Mouse (Mus musculus) heart, postnatal 10 days (tissue): ENCODE results near the gene Xpnpep3. TPM values are rescaled to one million over a fixed set of nuclear protein-coding genes. Genes with fewer than 3 reads are reported as not detected.
A peak's percentile ranks its signal among the peaks of the same experiment; 100 is the strongest.
"Not testable (repeated sequence)": the region's sequence is repeated elsewhere in the genome, so short reads cannot be mapped to it uniquely, and the experiment has no call there.

Experiments
- DNase-seq, 2 experiments: peaks; one replicate each; pipeline ENCODE4 v3.0.0; 2021
- intact Hi-C: fragments of 180-260 bp; cut with DNase I; formaldehyde crosslinking; loops from one replicate; pipeline ENCODE4 v1.15.1; 2025
- total RNA-seq, 2 experiments: library from RNA; stranded (reverse); gene quantifications; 2 replicates each; pipeline ENCODE4 v1.2.3; 2021

Xpnpep3 gene
- total RNA-seq, 2 experiments from 2014 or later, result 12.7 to 13.9 TPM

DNA sequence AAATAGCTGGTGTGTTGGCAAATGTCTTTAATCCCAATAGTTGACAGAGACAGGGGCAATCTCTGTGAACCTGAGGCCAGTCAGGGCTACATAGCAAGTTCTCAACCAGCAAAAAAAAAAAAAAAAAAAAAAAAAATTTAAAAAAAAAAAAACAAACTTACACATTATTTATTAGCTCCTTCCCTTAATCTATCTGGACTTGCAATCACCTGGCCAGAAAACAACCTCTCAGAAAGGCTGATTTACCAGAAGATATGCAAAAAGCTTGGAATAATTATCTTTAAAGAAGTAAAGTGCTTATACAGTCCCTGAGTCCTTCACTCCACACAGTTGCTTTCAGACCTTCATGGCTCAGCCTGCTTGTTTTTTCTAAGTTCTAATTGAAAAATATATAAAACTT lies 1.7 kb upstream of the Xpnpep3 start:
- DNase-seq, result no peak
- intact Hi-C loops, result no loop called here

DNA sequence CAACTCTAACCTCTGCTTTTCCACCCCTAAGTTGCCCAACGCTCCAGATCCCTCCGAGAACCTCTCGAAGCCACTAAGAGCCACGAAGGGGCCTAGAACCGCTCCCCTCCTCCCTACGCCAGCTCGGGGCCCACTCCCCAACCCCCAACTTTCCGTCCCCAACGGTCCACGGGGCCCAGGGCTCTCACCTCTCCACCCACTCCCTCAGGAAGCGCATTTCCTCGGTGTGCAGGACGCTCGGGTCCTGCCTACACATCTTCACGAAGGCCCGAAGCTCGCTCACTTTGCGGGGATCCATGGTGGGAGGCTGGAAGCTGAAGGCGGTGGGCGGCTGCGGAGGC lies 671 bp upstream of the Xpnpep3 start:
- DNase-seq, result no peak
- intact Hi-C loops, result no loop called here

DNA sequence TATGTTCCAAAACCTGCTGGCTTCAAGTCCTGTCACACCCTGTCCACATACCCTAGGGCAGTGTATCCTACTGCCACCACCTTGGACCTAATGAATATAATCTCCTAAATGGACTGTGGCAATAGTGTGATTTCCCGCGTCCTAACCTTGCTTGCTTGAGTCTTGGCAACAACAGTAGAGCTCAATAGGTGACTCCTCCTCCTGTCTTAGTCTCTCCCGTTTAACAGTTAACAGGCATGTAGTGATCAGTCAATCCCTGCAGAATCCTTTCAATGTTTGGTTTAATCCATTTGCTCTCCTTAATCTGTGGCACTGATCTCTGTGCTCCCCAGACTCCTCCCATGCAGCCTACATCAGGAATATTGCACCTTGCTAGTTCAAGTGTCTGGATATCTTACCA lies 5.1 kb downstream of the Xpnpep3 start:
- no peak for DNase-seq
- intact Hi-C loops, result no loop called here

DNA sequence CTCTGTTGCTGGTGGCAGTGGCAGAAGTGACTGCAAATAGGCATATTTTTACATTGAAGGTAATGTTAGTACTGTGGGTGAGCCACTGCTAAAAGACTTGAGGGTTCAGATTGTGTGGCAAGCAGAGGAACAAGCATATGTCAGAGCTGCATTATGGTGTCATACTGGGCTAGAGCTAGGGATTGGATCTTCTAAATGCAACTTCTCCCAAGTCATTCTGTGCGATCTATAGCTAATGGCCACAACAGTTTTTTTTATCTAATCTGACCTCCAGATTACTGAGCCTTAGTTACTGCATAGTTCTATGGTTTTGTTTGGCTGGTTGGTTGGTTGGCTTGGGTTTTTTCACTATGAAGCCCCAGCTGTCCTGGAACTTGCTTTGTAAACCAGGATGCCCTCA lies 8.3 kb downstream of the Xpnpep3 start, which contains the start of gene Dnajb7:
Dnajb7 (minus strand) TSS at position 101 of the 400 bp plus-strand sequence.
- no peak for DNase-seq
- intact Hi-C loops, result no loop called here

DNA sequence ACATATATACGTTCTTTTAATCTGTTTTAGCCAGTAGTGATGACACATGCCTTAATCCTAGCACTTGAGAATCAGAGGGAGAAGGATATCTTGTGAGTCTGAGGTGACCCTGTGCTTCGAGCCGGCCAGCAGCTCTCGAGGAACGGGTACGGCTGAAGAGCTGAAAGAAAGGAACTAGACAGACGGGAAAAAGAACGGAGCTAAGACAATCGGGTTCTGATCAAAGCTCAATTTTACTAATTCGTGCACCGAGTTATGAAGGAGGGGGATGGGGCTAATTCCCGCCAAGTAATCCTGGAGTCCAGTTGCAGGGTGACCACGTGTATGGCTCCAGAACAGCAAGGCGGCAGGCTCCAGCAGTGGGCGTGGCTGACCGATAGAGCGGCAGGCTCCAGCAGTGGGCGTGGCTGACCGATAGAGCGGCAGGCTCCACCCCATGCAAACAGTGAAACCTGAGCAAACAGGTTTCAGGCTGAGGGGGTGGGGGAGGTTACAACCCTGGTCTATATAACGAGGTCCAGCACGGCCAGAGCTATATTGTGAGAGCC lies 16.9 kb downstream of the Xpnpep3 start:
- peak; percentile 67 to 71 for DNase-seq
- intact Hi-C loops, result not testable (repeated sequence)

DNA sequence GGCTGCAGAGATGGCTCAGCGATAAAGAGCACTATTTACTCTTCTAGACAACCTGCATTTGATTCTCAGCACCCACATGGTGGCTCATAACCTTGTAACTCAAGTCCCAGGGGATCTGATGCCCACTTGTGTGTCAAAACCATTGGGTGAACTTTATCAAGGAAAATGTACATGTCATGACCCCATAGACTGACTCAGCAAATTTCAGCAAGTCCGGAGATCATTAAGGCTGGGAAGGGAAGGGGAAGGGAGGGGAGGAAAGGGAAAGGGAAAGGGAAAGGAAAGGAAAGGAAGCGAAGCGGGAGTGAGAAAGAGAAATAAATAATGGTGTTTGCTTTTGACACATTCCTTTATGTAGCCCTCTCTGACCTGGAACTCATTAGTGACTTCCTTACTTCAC lies 18.1 kb downstream of the Xpnpep3 start:
- intact Hi-C loops, result no loop called here
- no peak for DNase-seq

DNA sequence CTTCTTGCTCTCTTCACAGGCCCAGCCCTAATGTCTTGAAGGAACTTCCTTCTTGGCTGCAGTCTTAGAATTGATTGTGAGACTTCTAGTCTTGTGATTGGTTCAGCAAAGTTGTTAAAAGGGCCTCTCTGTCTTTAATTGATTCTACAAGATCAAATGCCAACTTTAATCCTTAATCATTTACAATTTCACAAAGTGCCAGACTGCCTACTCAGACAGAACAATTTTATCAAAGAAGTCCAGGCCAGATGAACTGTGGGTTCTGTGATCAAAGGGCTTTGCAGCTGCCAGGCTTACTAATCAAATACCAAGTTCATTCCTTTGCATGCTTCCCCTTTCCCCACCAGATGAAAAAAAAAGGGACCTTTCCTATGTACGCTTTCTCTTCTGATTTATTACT lies 21.5 kb downstream of the Xpnpep3 start:
- intact Hi-C loops, result no loop called here
- peak in 1 of 2 experiments; percentile 5 for DNase-seq

DNA sequence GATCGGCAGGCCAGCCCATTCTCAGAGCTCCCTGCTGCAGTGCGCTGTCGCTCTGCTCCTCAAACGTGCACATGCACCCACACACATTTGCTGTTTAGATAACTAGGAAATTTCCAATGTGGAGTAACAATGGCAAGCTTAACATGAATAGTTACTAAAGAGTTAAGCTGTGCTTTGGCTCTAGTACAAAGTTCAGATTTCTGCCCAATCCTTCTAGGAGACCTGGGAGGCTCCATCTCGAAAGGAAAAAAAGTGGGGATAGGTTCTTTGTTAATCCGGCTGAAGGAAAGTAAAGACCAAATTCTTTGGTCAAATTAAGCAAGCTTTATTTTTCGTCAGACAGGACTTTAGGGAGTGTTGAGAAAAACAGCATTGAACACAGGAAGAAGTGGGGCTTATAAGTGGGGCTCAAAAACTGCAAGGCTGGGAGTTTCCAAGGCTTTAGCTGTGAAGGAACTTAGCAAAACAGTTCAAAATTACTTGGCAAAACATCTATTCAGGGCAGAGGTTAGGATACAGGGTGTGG lies 22.3 kb downstream of the Xpnpep3 start:
- intact Hi-C loops, result no loop called here
- peak in 1 of 2 experiments; percentile 3 for DNase-seq

DNA sequence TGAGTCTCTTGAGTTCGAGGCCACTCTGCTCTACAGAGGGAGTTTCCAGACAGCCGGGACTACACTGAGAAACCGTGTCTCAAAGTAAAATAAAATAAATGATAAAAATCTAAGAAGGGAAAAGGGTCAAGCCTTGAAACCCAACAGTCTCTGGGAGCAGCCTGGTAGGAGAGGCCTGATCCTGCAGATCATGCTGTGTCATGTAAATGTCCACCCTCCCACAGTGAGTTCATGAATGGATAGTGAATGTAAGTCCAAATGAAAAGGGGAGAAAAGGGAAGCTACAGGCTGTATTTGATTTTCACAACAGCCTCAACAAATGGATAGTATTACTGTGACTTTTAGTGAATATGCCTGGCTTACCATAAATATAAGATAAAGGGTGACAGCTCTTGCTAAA lies 25.4 kb downstream of the Xpnpep3 start:
- intact Hi-C loops, result no loop called here
- DNase-seq, result no peak

DNA sequence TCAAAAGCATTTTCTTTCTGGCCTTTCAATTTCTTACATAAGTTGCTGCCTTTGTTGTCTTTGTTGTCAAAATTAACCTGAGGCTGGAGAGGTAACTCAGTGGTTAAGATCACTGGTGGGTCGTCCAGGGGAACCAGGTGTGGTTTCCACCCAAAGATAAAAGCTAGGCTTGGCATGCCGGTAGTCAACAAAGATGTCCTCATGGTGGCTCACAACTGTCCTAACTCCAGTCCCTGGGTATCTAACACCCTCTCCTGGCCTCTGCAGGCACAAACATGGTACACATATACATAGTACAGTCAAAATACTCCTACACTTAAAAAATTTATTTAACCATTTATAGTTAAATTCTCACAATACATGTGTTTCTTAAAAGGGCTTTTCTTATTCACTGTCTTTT lies 28.0 kb downstream of the Xpnpep3 start:
- intact Hi-C loops, result no loop called here
- no peak for DNase-seq

DNA sequence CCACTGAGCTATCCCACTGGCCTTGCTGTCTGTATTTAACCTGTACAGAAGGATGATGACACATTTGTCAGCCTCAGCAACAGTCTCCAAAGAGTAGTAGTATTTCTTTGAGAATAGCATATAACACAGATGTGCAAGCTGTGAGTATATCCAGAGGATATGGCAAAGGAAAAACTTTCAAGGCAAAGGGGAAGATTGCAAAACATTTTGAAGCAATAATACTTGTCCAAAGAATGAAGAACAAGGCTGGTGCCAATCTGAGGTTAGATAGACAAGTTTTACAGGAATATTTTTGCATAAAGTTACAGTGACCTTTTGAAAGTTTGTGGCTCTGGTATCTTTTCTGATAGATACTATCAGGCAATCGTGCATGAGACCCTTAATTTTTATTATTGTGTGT lies 31.3 kb downstream of the Xpnpep3 start:
- intact Hi-C loops, result no loop called here
- DNase-seq, result no peak

DNA sequence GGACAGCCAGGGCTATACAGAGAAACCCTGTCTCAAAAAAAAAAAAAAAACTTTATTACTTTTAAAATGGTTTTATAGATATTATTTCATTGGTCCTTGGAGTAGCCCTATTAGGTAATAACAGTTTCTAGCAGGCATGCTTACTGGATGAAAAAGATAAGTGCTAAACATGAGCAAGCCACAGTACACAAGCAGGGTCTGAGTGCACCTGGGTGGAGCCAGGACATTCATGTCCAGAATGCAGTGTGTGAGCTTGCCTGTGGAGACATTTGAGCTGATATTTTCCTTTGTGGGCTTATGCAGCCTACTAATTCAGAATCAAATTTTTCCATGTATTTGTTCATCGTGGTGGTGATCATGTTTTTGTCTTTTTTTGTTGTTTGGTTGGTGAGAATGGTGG lies 38.4 kb downstream of the Xpnpep3 start:
- DNase-seq, result no peak
- intact Hi-C loops, result no loop called here

DNA sequence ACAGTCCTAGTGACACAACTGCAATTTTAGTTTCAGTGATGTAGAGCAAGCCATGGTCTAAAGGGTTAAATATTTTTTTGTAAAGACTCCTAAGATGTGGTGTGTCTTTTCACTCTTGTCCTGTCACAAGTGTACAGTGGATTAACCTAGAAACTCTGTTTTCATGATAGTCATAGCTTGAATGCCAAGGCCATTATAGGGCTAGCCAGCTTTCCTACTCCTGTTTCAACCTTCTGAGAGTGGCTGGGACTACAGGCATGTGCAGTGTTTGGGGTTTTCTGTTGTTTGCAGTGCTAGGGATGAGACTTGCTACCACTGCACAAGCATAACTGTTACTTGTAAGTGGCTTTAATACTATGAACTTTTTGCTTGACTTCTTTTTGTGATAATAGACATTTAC lies 39.3 kb downstream of the Xpnpep3 start:
- DNase-seq, result no peak
- intact Hi-C loops, result no loop called here

DNA sequence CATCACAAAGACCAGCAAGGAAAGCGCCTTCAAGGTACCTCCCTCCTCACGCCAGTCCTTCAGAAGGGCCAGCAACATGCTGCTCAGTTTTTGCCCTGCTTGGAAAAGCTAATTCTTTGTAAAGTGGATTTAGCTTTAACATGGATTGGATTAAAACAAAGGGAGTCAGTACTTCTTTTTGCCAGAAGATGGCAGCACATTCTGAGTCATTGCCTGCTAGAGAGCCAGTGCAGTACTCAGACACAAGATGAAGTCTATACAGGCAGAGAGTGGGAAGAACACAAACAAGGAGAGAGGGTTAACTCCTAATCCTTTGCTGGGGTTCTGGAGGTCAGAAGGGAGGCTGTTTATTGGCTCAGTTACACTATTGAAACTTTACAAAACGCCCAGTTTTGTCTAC lies 48.5 kb downstream of the Xpnpep3 start:
- DNase-seq, result peak; percentile 82 to 89
- intact Hi-C loops, result loop anchor here (1.0 to 2.0 kb wide), 2 partner anchors 158 to 222 kb away; no protein-coding TSS in a partner anchor

DNA sequence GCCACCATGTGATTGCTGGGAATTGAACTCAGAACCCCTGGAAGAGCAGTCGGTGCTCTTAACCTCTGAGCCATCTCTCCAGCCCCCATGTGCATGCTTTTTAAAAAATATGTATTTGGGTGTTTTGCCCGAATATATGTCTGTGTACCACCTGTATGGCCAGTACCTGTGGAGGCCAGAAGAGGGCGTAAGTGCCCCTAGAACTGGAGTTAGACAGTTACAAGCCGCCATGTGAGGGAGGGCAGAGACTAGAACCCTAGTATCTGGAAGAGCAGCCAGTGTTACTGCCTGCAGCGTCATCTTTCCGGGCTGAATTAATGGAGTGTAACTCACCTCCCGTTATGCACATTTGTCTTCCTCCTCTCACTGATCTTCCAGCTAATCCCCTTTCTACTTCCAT lies 61.6 kb downstream of the Xpnpep3 start:
- intact Hi-C loops, result no loop called here
- DNase-seq, result no peak

DNA sequence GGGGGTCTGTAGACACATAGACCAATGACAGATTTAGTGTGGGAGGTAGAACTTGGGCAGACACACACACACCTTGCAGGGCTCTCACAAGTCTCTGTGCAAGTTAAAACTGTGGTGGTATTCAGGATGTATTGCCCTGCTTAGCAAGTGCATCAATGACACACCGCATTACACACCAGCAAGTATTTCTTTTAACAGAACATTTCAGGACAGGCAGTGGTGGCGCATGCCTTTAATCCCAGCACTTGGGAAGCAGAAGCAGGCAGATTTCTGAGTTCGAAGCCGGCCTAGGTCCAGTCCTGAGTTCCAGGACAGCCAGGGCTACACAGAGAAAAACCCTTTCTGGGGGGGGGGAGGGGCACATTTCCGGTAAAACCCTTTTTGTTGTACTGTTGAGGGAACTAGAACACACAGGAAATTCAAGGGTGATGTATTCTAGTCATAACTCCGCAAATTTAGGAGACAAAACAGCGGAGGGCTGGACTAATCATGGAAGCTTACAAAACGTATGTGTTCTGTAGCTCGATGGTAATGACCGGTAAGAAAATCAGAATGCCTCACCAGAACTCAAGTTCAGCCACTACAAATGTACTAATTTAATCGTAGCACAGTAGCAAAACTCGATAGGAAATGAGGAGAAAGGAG lies 65.2 kb downstream of the Xpnpep3 start:
- intact Hi-C loops, result no loop called here
- DNase-seq, result no peak

DNA sequence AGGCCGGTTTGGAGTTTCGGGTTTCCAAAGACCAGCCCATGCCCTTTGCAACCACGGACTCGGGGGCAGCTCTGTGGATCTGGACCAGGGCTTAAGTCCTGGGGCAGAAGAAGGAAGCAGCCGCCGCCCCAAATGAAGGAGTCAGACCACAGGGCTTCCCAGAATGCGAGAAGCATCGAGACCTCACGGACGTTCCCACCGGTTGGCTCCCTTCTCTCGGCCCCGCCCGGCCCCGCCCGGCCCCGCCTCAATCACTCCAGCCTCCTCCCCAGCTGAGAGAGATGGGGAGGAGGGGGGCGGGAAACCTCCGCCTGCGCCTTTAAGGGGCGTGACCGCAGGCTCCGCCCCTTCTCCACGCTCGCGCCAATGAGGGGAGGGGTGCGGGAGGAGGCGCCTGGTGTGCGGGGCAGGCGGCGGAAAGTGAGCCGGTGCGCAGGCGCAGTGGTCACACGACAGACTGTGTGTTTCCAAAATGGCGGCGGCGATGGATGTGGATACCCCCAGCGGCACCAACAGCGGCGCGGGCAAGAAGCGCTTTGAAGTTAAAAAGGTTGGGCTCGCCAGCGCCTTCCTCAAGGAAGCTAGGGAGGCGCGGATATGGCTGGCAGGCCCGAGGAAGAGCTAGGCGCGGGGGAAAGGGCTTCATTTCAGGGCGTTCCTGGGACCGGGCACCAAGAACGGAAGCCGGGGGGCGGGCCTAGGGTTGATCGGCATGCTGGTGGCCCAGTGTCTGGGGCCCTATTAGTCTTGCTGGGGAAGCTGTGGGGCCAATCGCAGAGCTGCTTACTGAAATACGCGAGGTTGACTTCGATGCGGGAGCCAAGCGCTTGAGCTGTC lies 66.2 kb downstream of the Xpnpep3 start, which contains the start of gene Rbx1:
Rbx1 (plus strand) TSS at position 396 of the 837 bp plus-strand sequence.
- DNase-seq, result peak; percentile 99
- intact Hi-C loops, result loop anchor here (1.0 kb wide), 1 partner anchor 119 kb away; the partner anchor contains the start of gene Ep300

DNA sequence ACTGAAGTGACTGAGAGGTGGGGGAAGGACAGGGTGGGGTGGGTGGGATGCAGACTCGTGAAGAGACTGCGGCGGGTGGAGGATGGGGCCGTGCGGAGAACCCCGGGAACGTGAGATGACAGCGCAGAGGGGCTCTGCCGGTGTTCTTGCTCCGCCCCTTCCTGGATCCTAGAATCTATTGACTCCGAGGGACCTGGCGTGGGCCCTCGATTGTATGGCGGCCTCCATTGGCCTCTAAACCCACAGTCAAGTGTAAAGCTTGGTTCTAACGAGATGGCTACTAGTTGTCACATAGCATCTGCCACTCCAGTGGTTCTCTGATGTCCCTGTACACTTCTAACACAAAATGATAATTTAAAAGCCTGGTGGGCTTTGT lies 66.8 kb downstream of the Xpnpep3 start:
- DNase-seq, result no peak
- intact Hi-C loops, result loop anchor here (1.0 kb wide), 1 partner anchor 119 kb away; the partner anchor contains the start of gene Ep300

DNA sequence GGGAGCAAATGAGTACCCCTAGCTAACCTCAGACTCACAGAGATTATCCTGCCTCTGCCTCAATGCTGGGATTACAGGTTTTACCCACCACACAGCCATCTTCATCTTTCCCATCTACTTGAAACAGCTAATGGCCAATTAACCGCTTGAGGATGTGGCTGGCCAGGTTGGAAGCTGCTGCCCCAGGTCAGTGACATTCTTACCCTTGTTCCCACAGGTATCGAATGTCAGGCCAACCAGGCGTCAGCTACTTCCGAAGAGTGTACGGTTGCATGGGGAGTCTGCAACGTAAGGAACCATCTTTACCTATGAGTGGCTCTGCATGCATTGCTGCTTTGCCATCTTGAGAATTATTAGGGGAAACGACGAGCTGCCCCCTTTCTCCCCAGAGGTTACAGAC lies 70.8 kb downstream of the Xpnpep3 start:
- intact Hi-C loops, result no loop called here
- DNase-seq, result no peak

DNA sequence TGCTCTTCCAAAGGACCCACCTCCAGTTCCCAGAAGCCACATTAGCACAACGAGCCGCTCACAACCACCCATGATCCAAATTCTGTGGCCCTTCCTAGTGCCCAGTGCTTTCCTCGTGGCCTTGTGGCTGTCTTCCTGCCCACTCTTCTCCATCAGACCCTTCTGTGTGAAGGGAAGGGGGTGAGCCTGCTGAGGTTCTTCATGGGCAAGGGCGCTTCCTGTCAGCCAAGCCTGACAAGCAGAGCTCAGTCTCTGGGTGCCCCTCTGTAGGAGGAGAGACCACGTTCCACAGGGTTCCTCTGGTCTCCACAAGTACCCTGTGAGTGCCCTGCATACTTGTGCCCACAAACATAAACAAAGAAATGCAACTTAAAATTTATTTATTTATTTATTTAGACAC lies 72.3 kb downstream of the Xpnpep3 start:
- intact Hi-C loops, result no loop called here
- no peak for DNase-seq

DNA sequence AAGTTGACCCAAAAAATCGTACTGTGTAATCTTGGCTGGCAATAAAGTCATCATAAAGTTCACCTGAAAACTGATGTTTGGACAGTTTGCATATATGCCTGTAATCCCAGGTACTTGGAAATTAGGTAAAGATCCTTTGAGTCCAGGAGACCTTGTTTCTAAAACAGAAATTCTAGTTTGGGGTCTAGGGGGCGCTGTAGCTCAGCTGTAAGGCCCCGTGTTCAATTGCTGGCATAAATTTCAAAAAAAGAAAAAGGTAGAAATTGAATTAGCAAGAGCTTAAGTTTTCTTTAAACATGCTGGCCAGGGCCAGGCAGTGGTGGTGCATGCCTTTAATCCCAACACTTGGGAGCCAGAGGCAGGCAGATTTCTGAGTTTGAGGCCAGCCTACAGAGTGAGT lies 75.7 kb downstream of the Xpnpep3 start:
- intact Hi-C loops, result no loop called here

DNA sequence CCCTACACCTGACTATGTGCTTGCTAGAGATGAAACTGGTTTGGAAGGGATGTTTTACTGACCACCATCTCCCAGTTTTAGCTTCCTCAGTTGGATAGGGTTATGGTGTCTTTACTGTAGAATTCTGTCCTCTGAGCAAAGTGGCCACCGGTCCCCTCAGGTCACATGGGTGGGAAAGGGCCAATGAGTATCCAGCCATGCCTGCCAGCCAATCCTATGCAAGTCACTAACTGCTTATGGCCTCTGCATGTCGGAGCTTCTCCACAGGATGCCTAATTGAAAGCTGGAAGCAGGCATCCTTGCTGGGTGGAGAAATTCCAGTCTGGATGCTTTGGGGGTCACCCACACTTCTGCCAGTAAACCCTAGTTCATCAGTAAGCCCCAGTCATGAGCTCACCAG lies 76.7 kb downstream of the Xpnpep3 start:
- intact Hi-C loops, result no loop called here
- no peak for DNase-seq

More for the DNA sequence above, 75.7 kb downstream of the Xpnpep3 start:
- peak; percentile 18 to 53 for DNase-seq
